Mouse (Mus musculus): ENCODE data around the gene Ccdc34. TPM values are rescaled to one million over a fixed set of nuclear protein-coding genes. Genes with fewer than 3 reads are reported as not detected.

Ccdc34 gene
- total and polyA plus RNA-seq, 3 experiments, result 17.2 to 44.6 (median 22.4) TPM

- no peaks in the 10 kb centered on the region for H3K4me1 ChIP-seq (ENCODE audit: control insufficient read depth in 1 of 2, insufficient read depth in 2 of 2)
- no peak for TF ChIP-seq BHLHE40 (IDR thresholded peaks at IDR 0.05; ENCODE audit: low read depth, low read length)
- no peak for TF ChIP-seq ZKSCAN1 (IDR thresholded peaks at IDR 0.05; ENCODE audit: borderline replicate concordance, low read depth, low read length)
- no peak for TF ChIP-seq CTCF (conservative IDR thresholded peaks at IDR 0.05 in 1 of 2, IDR thresholded peaks at IDR 0.05 in 1 of 2; ENCODE audit: low read depth in 2 of 2, low read length in 2 of 2)
- no peak for TF ChIP-seq HCFC1 (IDR thresholded peaks at IDR 0.05; ENCODE audit: low read depth, low read length)
- TF ChIP-seq RCOR1 (conservative IDR thresholded peaks at IDR 0.05; ENCODE audit: low read depth, low read length), result no peak
- TF ChIP-seq GABPA (IDR thresholded peaks at IDR 0.05; ENCODE audit: insufficient replicate concordance, low read depth, low read length), result no peak
- TF ChIP-seq TCF12 (IDR thresholded peaks at IDR 0.05; ENCODE audit: low read depth, low read length), result no peak
- TF ChIP-seq POLR2AphosphoS2 (IDR thresholded peaks at IDR 0.05; ENCODE audit: low read depth, low read length), result no peak
- no peak for TF ChIP-seq USF1 (IDR thresholded peaks at IDR 0.05; ENCODE audit: low read depth, low read length)
- TF ChIP-seq ZNF384 (IDR thresholded peaks at IDR 0.05; ENCODE audit: low read depth, low read length), result no peak
- no peaks in the 10 kb centered on the region for H3K9me3 ChIP-seq (replicated peaks; ENCODE audit: low read length)
- no peak overlapping the region for H3K4me2 ChIP-seq (ENCODE audit: insufficient read depth, low read depth, poor library complexity, severe bottlenecking)
- H3K27ac ChIP-seq (ENCODE audit: insufficient read depth, low read depth), result no peak overlapping the region
- no peak overlapping the region for H3K4me3 ChIP-seq (replicated peaks in 1 of 3; ENCODE audit: low read depth in 2 of 3, low read length in 2 of 3, poor library complexity in 1 of 3)
- no peak for DNase-seq (ENCODE audit: extremely low read depth)
- no peak overlapping the region for H3K9ac ChIP-seq (ENCODE audit: insufficient read depth, low read depth)
- in situ Hi-C loops (cut with MboI; ENCODE audit: low pct_ligation_motif_present, low pct_unique_long_range_greater_than_20kb, low sequenced_read_pairs) (no loop called here), dilution Hi-C loops (cut with MboI; ENCODE audit: extremely low pct_ligation_motif_present, extremely low pct_unique_long_range_greater_than_20kb, low sequenced_read_pairs) (no loop called here)
- no peaks in the 10 kb centered on the region for H3K79me2 ChIP-seq (replicated peaks; ENCODE audit: control insufficient read depth, extremely low read depth, insufficient read depth, poor library complexity, severe bottlenecking)
- H3K36me3 ChIP-seq (replicated peaks in 1 of 2; ENCODE audit: control insufficient read depth in 1 of 2, insufficient read depth in 1 of 2, low read length in 1 of 2), result peaks cover 0 to 7% of the 10 kb centered on the region in 2 experiments
- H3K27me3 ChIP-seq (replicated peaks), result no peaks in the 10 kb centered on the region
Observed at GRCm38 (mm10) chr2:109991754-109992153, 25.9 kb upstream of the Ccdc34 start.

- dilution Hi-C loops (cut with MboI; ENCODE audit: extremely low pct_ligation_motif_present, extremely low pct_unique_long_range_greater_than_20kb, low sequenced_read_pairs) (no loop called here), in situ Hi-C loops (cut with MboI; ENCODE audit: low pct_ligation_motif_present, low pct_unique_long_range_greater_than_20kb, low sequenced_read_pairs) (no loop called here)
- H3K36me3 ChIP-seq (replicated peaks in 1 of 2; ENCODE audit: control insufficient read depth in 1 of 2, insufficient read depth in 1 of 2, low read length in 1 of 2), result peaks cover 0 to 3% of the 10 kb centered on the region in 2 experiments
- peak overlapping the region; percentile 71 for H3K4me2 ChIP-seq (ENCODE audit: insufficient read depth, low read depth, poor library complexity, severe bottlenecking)
- H3K9me3 ChIP-seq (replicated peaks; ENCODE audit: low read length), result no peaks in the 10 kb centered on the region
- H3K9ac ChIP-seq (ENCODE audit: insufficient read depth, low read depth), result no peak overlapping the region; the same call in 1 of the 2 replicates
- no peak for DNase-seq (ENCODE audit: extremely low read depth)
- H3K27me3 ChIP-seq (replicated peaks), result no peaks in the 10 kb centered on the region
- no peak overlapping the region for H3K4me3 ChIP-seq (replicated peaks in 1 of 3; ENCODE audit: low read depth in 2 of 3, low read length in 2 of 3, poor library complexity in 1 of 3)
- no peaks in the 10 kb centered on the region for H3K4me1 ChIP-seq (ENCODE audit: control insufficient read depth in 1 of 2, insufficient read depth in 2 of 2)
- no peaks in the 10 kb centered on the region for H3K79me2 ChIP-seq (replicated peaks; ENCODE audit: control insufficient read depth, extremely low read depth, insufficient read depth, poor library complexity, severe bottlenecking)
- no peak overlapping the region for H3K27ac ChIP-seq (ENCODE audit: insufficient read depth, low read depth)
- TF ChIP-seq HCFC1 (IDR thresholded peaks at IDR 0.05; ENCODE audit: low read depth, low read length), result no peak
- TF ChIP-seq ELF1 (IDR thresholded peaks at IDR 0.05; ENCODE audit: low read depth, low read length), result no peak
- peak; percentile 57 for TF ChIP-seq BHLHE40 (IDR thresholded peaks at IDR 0.05; ENCODE audit: low read depth, low read length)
Observed at GRCm38 (mm10) chr2:109992448-109993073, 25.1 kb upstream of the Ccdc34 start.

- no peak for DNase-seq (ENCODE audit: extremely low read depth)
- Histone ChIP-seq H3K79me2 (replicated peaks; ENCODE audit: control insufficient read depth, extremely low read depth, insufficient read depth, poor library complexity, severe bottlenecking) (no peaks in the 10 kb centered on the region), H3K4me3 (replicated peaks in 1 of 3; ENCODE audit: low read depth in 2 of 3, low read length in 2 of 3, poor library complexity in 1 of 3) (no peak overlapping the region), H3K4me1 (ENCODE audit: control insufficient read depth in 1 of 2, insufficient read depth in 2 of 2) (no peaks in the 10 kb centered on the region), H3K4me2 (ENCODE audit: insufficient read depth, low read depth, poor library complexity, severe bottlenecking) (no peak overlapping the region), H3K27ac (ENCODE audit: insufficient read depth, low read depth) (no peak overlapping the region), H3K36me3 (replicated peaks in 1 of 2; ENCODE audit: control insufficient read depth in 1 of 2, insufficient read depth in 1 of 2, low read length in 1 of 2) (peaks cover 0 to 3% of the 10 kb centered on the region in 2 experiments), H3K27me3 (replicated peaks) (no peaks in the 10 kb centered on the region), H3K9me3 (replicated peaks; ENCODE audit: low read length) (no peaks in the 10 kb centered on the region), H3K9ac (ENCODE audit: insufficient read depth, low read depth) (no peak overlapping the region)
- TF ChIP-seq MAX (IDR thresholded peaks at IDR 0.05; ENCODE audit: low read length) (no peak), MXI1 (IDR thresholded peaks at IDR 0.05; ENCODE audit: low read depth, low read length) (no peak), CHD2 (IDR thresholded peaks at IDR 0.05; ENCODE audit: low read length) (no peak), TCF12 (IDR thresholded peaks at IDR 0.05; ENCODE audit: low read depth, low read length) (no peak), USF2 (conservative IDR thresholded peaks at IDR 0.05; ENCODE audit: low read depth, low read length) (no peak), HCFC1 (IDR thresholded peaks at IDR 0.05; ENCODE audit: low read depth, low read length) (no peak), GABPA (IDR thresholded peaks at IDR 0.05; ENCODE audit: insufficient replicate concordance, low read depth, low read length) (no peak), BHLHE40 (IDR thresholded peaks at IDR 0.05; ENCODE audit: low read depth, low read length) (no peak), CTCF (conservative IDR thresholded peaks at IDR 0.05 in 1 of 2, IDR thresholded peaks at IDR 0.05 in 1 of 2; ENCODE audit: low read depth in 2 of 2, low read length in 2 of 2) (no peak), ELF1 (IDR thresholded peaks at IDR 0.05; ENCODE audit: low read depth, low read length) (no peak), ZNF384 (IDR thresholded peaks at IDR 0.05; ENCODE audit: low read depth, low read length) (no peak), SMC3 (IDR thresholded peaks at IDR 0.05; ENCODE audit: low read depth, low read length) (no peak), PAX5 (IDR thresholded peaks at IDR 0.05; ENCODE audit: low read length) (no peak), NELFE (IDR thresholded peaks at IDR 0.05; ENCODE audit: low read depth, low read length) (no peak), CHD1 (IDR thresholded peaks at IDR 0.05; ENCODE audit: low read depth, low read length) (no peak), EP300 (IDR thresholded peaks at IDR 0.05; ENCODE audit: low read length) (no peak), SIN3A (IDR thresholded peaks at IDR 0.05; ENCODE audit: low read length) (no peak), MAZ (IDR thresholded peaks at IDR 0.05; ENCODE audit: low read depth, low read length) (no peak), TBP (conservative IDR thresholded peaks at IDR 0.05; ENCODE audit: low read depth, low read length) (no peak), ETS1 (conservative IDR thresholded peaks at IDR 0.05; ENCODE audit: low read depth, low read length) (no peak)
- dilution Hi-C loops (cut with MboI; ENCODE audit: extremely low pct_ligation_motif_present, extremely low pct_unique_long_range_greater_than_20kb, low sequenced_read_pairs), result no loop called here
- in situ Hi-C loops (cut with MboI; ENCODE audit: low pct_ligation_motif_present, low pct_unique_long_range_greater_than_20kb, low sequenced_read_pairs), result no loop called here
Observed at GRCm38 (mm10) chr2:109993404-109993803, 24.2 kb upstream of the Ccdc34 start.
